Mouse (Mus musculus) adrenal gland (tissue): ENCODE data around the gene Mgat4b.

Source experiments
- microRNA-seq, 2 experiments: library from miRNA; unstranded; fragments of <30 nt; microRNA quantifications; one replicate each; pipeline ENCODE4; 2019

Mgat4b gene

Small RNA genes lying within 50 kb of the gene (microRNA-seq; reads per million reads assigned to microRNA genes)
- gene Mir6919, result 0.23 to 0.49 reads per million in 2 experiments
